Mouse (Mus musculus): ENCODE data around the gene Arhgap17. TPM values are rescaled to one million over a fixed set of nuclear protein-coding genes. Genes with fewer than 3 reads are reported as not detected.

Gene Arhgap17
- polyA plus RNA-seq, 1 experiment: 8.6 TPM

GRCm38 (mm10) chr7:123361229-123361980 lies 8.3 kb downstream of the Arhgap17 start:
- Histone ChIP-seq H3K4me1 (ENCODE audit: control insufficient read depth, insufficient read depth, insufficient read length, low read length) (peaks cover 31% of the 10 kb centered on the region), H3K4me3 (ENCODE audit: insufficient read depth, low read depth, low read length) (no peak overlapping the region), H3K27ac (replicated peaks; ENCODE audit: low read depth, low read length) (no peak overlapping the region)

GRCm38 (mm10) chr7:123360185-123360584 lies 9.5 kb downstream of the Arhgap17 start:
- H3K4me3 ChIP-seq (ENCODE audit: insufficient read depth, low read depth, low read length): no peak overlapping the region
- H3K27ac ChIP-seq (replicated peaks; ENCODE audit: low read depth, low read length): no peak overlapping the region
- peaks cover 28% of the 10 kb centered on the region for H3K4me1 ChIP-seq (ENCODE audit: control insufficient read depth, insufficient read depth, insufficient read length, low read length)

- Histone ChIP-seq H3K27ac (replicated peaks; ENCODE audit: low read depth, low read length) (no peak overlapping the region), H3K4me3 (ENCODE audit: insufficient read depth, low read depth, low read length) (no peak overlapping the region), H3K4me1 (ENCODE audit: control insufficient read depth, insufficient read depth, insufficient read length, low read length) (peaks cover 28% of the 10 kb centered on the region)
These were observed 10.6 kb downstream of the Arhgap17 start for GRCm38 (mm10) chr7:123359101-123359500.

- no peak overlapping the region for H3K27ac ChIP-seq (replicated peaks; ENCODE audit: low read depth, low read length)
- H3K4me1 ChIP-seq (ENCODE audit: control insufficient read depth, insufficient read depth, insufficient read length, low read length): peaks cover 40% of the 10 kb centered on the region
- no peak overlapping the region for H3K4me3 ChIP-seq (ENCODE audit: insufficient read depth, low read depth, low read length)
These were observed 13.6 kb downstream of the Arhgap17 start for GRCm38 (mm10) chr7:123356158-123356557.

GRCm38 (mm10) chr7:123354851-123355250 lies 14.9 kb downstream of the Arhgap17 start:
- no peak overlapping the region for H3K27ac ChIP-seq (replicated peaks; ENCODE audit: low read depth, low read length)
- no peak overlapping the region for H3K4me3 ChIP-seq (ENCODE audit: insufficient read depth, low read depth, low read length)
- H3K4me1 ChIP-seq (ENCODE audit: control insufficient read depth, insufficient read depth, insufficient read length, low read length): peaks cover 37% of the 10 kb centered on the region

GRCm38 (mm10) chr7:123354392-123354791 lies 15.3 kb downstream of the Arhgap17 start:
- peaks cover 39% of the 10 kb centered on the region for H3K4me1 ChIP-seq (ENCODE audit: control insufficient read depth, insufficient read depth, insufficient read length, low read length)
- no peak overlapping the region for H3K27ac ChIP-seq (replicated peaks; ENCODE audit: low read depth, low read length)
- no peak overlapping the region for H3K4me3 ChIP-seq (ENCODE audit: insufficient read depth, low read depth, low read length)

- H3K4me3 ChIP-seq (ENCODE audit: insufficient read depth, low read depth, low read length): no peak overlapping the region
- H3K4me1 ChIP-seq (ENCODE audit: control insufficient read depth, insufficient read depth, insufficient read length, low read length): peaks cover 44% of the 10 kb centered on the region
- no peak overlapping the region for H3K27ac ChIP-seq (replicated peaks; ENCODE audit: low read depth, low read length)
These were observed 15.8 kb downstream of the Arhgap17 start for GRCm38 (mm10) chr7:123353879-123354278.

GRCm38 (mm10) chr7:123353081-123353480 lies 16.6 kb downstream of the Arhgap17 start:
- Histone ChIP-seq H3K27ac (replicated peaks; ENCODE audit: low read depth, low read length) (no peak overlapping the region), H3K4me1 (ENCODE audit: control insufficient read depth, insufficient read depth, insufficient read length, low read length) (peaks cover 50% of the 10 kb centered on the region), H3K4me3 (ENCODE audit: insufficient read depth, low read depth, low read length) (no peak overlapping the region)

- Histone ChIP-seq H3K4me1 (ENCODE audit: control insufficient read depth, insufficient read depth, insufficient read length, low read length) (peaks cover 58% of the 10 kb centered on the region), H3K27ac (replicated peaks; ENCODE audit: low read depth, low read length) (no peak overlapping the region)
These were observed 19.5 kb downstream of the Arhgap17 start for GRCm38 (mm10) chr7:123350243-123350642.

GRCm38 (mm10) chr7:123349813-123350212 lies 19.9 kb downstream of the Arhgap17 start:
- peaks cover 58% of the 10 kb centered on the region for H3K4me1 ChIP-seq (ENCODE audit: control insufficient read depth, insufficient read depth, insufficient read length, low read length)
- no peak overlapping the region for H3K4me3 ChIP-seq (ENCODE audit: insufficient read depth, low read depth, low read length)
- H3K27ac ChIP-seq (replicated peaks; ENCODE audit: low read depth, low read length): no peak overlapping the region

More at GRCm38 (mm10) chr7:123350243-123350642, 19.5 kb downstream of the Arhgap17 start:
- H3K4me3 ChIP-seq (ENCODE audit: insufficient read depth, low read depth, low read length): no peak overlapping the region

- no peak overlapping the region for H3K4me3 ChIP-seq (ENCODE audit: insufficient read depth, low read depth, low read length)
- peaks cover 55% of the 10 kb centered on the region for H3K4me1 ChIP-seq (ENCODE audit: control insufficient read depth, insufficient read depth, insufficient read length, low read length)
- no peak overlapping the region for H3K27ac ChIP-seq (replicated peaks; ENCODE audit: low read depth, low read length)
These were observed 23.0 kb downstream of the Arhgap17 start for GRCm38 (mm10) chr7:123346631-123347290.

GRCm38 (mm10) chr7:123345041-123345544 lies 24.6 kb downstream of the Arhgap17 start:
- Histone ChIP-seq H3K4me3 (ENCODE audit: insufficient read depth, low read depth, low read length) (no peak overlapping the region), H3K27ac (replicated peaks; ENCODE audit: low read depth, low read length) (no peak overlapping the region), H3K4me1 (ENCODE audit: control insufficient read depth, insufficient read depth, insufficient read length, low read length) (peaks cover 59% of the 10 kb centered on the region)

GRCm38 (mm10) chr7:123344079-123344780 lies 25.5 kb downstream of the Arhgap17 start:
- Histone ChIP-seq H3K4me3 (ENCODE audit: insufficient read depth, low read depth, low read length) (no peak overlapping the region), H3K4me1 (ENCODE audit: control insufficient read depth, insufficient read depth, insufficient read length, low read length) (peaks cover 52% of the 10 kb centered on the region), H3K27ac (replicated peaks; ENCODE audit: low read depth, low read length) (no peak overlapping the region; the same call in 1 of the 2 replicates)

- 0 out of 2 replicates have a peak overlapping the region, but pooled peaks have one; percentile 7 for H3K27ac ChIP-seq (replicated peaks; ENCODE audit: low read depth, low read length)
- H3K4me3 ChIP-seq (ENCODE audit: insufficient read depth, low read depth, low read length): no peak overlapping the region
- H3K4me1 ChIP-seq (ENCODE audit: control insufficient read depth, insufficient read depth, insufficient read length, low read length): peaks cover 56% of the 10 kb centered on the region
These were observed 27.8 kb downstream of the Arhgap17 start for GRCm38 (mm10) chr7:123341896-123342295.

GRCm38 (mm10) chr7:123338351-123338750 lies 31.4 kb downstream of the Arhgap17 start:
- peak overlapping the region; percentile 81 for H3K27ac ChIP-seq (replicated peaks; ENCODE audit: low read depth, low read length)
- peaks cover 45% of the 10 kb centered on the region for H3K4me1 ChIP-seq (ENCODE audit: control insufficient read depth, insufficient read depth, insufficient read length, low read length)
- H3K4me3 ChIP-seq (ENCODE audit: insufficient read depth, low read depth, low read length): no peak overlapping the region

Data from brown adipose tissue, adult 24 weeks (tissue).